Mouse (Mus musculus) gastrocnemius, adult 8-10 months (tissue): ENCODE results near the gene Timeless. TPM values are rescaled to one million over a fixed set of nuclear protein-coding genes. Genes with fewer than 3 reads are reported as not detected.
"Not testable (repeated sequence)": the region's sequence is repeated elsewhere in the genome, so short reads cannot be mapped to it uniquely, and the experiment has no call there.

Experiments
- DNase-seq, 2 experiments: peaks; one replicate each; pipeline ENCODE4 v3.0.0; 2022; ENCODE audit warnings: low spot score in 2 of 2
- total RNA-seq, 4 experiments: library from RNA; stranded (reverse); gene quantifications; 2 replicates each; pipeline ENCODE4 v1.2.4; 2022

The Timeless gene
- total RNA-seq, 4 experiments from 2014 or later, result 1.4 to 1.9 (median 1.7) TPM

GRCm38 (mm10) chr10:128253677-128254255, 21.9 kb downstream of the Timeless start, which contains the start of gene Apon:
Gene Apon, plus strand, starts transcription at chr10:128254096.
- no peak for DNase-seq

GRCm38 (mm10) chr10:128255925-128256324, 24.1 kb downstream of the Timeless start:
- DNase-seq, result no peak

- DNase-seq, result no peak
Observed at GRCm38 (mm10) chr10:128256328-128256727, 24.5 kb downstream of the Timeless start.

- no peak for DNase-seq
Observed at GRCm38 (mm10) chr10:128258953-128259352, 27.1 kb downstream of the Timeless start.

GRCm38 (mm10) chr10:128259946-128260345, 28.1 kb downstream of the Timeless start:
- DNase-seq, result no peak

GRCm38 (mm10) chr10:128260376-128260775, 28.5 kb downstream of the Timeless start:
- DNase-seq, result not testable (repeated sequence)

GRCm38 (mm10) chr10:128262300-128262699, 30.4 kb downstream of the Timeless start:
- DNase-seq, result no peak

GRCm38 (mm10) chr10:128263393-128264310, 31.8 kb downstream of the Timeless start:
- no peak for DNase-seq

GRCm38 (mm10) chr10:128268371-128268770, 36.5 kb downstream of the Timeless start, which contains the start of gene Apof:
Gene Apof, plus strand, starts transcription at chr10:128268671.
- DNase-seq, result no peak

GRCm38 (mm10) chr10:128269206-128269910, 37.5 kb downstream of the Timeless start:
- no peak for DNase-seq

- peak; percentile 95 to 97 for DNase-seq
Observed at GRCm38 (mm10) chr10:128270287-128270841, 38.5 kb downstream of the Timeless start, which contains the start of gene Stat2. Gene Stat2, plus strand, starts transcription at chr10:128270559.

- no peak for DNase-seq
Observed at GRCm38 (mm10) chr10:128270866-128271265, 39.0 kb downstream of the Timeless start.

GRCm38 (mm10) chr10:128271883-128272282, 40.0 kb downstream of the Timeless start:
- DNase-seq, result no peak

GRCm38 (mm10) chr10:128272819-128273439, 41.1 kb downstream of the Timeless start:
- DNase-seq, result not testable (repeated sequence)

GRCm38 (mm10) chr10:128275374-128275773, 43.5 kb downstream of the Timeless start:
- DNase-seq, result not testable (repeated sequence)

- DNase-seq, result no peak
Observed at GRCm38 (mm10) chr10:128278158-128278557, 46.3 kb downstream of the Timeless start.

GRCm38 (mm10) chr10:128280943-128281342, 49.1 kb downstream of the Timeless start:
- no peak for DNase-seq

GRCm38 (mm10) chr10:128281682-128282081, 49.8 kb downstream of the Timeless start:
- DNase-seq, result no peak

GRCm38 (mm10) chr10:128282886-128283450, 51.1 kb downstream of the Timeless start:
- no peak for DNase-seq
